Mouse (Mus musculus) layer of hippocampus, postnatal 10 days (tissue): ENCODE measurements at regions not wholly inside any gene's neighbourhood (a gene's known extent, or its start where the extent isn't known, plus 50 kb on each side); places are given as distances from the start of the nearest gene placed in this dataset.

Source experiments
- DNase-seq, 2 experiments: peaks; one replicate each; pipeline ENCODE4 v3.0.0; 2021; ENCODE audit warnings: low spot score in 2 of 2

DNA sequence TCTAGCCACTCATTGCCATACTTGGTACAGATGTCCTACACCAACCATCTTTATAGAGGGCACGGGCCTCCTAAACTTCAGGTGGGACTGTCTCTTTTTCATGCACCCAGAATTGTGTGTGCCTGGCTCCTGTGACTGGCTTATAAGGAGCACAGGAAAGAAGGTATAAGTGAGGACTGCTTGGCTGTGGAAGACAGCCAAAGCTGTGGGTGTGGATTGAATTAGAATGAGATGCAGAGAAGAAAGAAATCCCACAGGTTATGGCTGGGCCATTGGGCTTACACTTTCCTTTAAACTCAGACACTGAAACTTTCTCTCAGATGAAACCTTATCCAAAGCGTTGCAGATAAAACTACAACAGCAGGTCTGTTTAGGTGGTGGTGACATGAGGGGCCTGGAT is 239.5 kb upstream of the Fam160b2 start:
- DNase-seq, result no peak

DNA sequence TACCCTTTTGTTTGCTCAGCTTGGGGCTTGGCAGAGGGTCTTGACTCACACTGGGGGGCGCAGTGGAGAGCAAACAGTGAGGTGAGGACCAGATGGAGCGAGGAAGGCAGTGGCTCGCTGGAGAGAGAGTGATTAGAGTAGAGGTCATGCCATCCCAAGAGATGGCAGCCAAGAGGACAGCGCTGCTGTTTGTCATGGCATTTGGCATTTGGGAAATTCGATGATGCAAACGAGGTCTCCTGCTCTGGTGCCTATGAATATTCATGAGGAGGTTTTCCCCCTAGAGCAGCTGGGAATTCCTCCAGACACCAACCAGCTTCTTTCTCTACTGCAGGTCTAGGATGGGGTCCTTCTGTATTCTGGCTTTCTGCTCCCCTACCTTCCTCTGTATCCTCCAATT is 237.9 kb upstream of the Fam160b2 start:
- peak in 1 of 2 experiments; percentile 13 for DNase-seq

DNA sequence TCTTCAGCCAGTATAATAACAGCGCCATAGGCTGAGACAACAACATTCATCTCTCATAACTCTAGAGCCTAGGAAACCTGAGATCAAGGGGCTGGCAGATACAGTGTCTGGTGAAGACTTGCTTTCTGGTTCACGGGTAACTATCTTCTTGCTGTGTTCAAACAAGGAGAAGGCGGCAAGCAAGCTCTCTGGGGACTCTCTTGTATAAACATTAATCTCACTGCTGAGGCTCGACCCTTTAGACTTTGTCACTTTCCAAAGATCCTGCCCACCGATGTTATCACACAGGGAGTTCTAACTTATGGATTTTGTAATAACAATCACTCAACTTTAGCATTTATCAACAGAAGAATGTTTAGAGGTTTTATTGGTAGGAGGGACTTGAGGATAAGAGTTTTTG is 233.6 kb upstream of the Fam160b2 start:
- DNase-seq, result no peak

DNA sequence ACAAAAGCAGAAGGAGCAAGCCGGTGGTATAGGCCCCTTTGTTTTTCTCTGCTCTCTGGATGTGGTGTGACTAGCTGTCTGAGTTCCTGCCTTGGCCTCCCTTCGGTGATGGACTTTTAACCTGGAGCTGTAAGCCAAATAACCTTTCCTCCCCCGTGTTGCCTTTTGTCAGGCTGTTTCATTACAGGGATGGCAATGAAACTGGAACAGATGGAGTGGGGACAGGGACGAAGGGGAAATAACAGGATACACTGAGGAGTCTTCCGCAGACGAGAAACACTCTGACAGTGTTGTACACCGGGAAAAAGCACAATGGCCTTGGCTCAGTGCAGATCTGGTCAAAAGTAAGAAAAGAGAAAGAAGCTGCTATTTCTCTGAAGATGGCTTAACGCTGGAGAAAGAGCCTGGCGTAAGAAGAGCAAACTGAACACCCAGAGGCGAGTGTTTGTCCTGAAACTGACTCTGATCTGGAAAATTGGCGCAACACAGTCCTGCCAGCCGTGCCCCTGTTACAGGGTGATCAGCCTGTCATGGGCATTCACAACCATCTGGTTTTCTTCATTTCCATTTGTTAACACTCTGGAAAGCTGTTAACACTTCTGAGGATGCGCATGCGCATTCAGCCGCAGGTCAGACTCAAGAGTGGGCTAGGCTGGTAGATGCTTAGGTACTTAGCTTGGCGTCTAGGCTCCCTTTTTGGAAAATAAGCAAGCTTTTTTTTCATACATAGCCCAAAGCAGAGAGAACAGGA is 233.0 kb upstream of the Fam160b2 start:
- DNase-seq, result peak in 1 of 2 experiments; percentile 11

DNA sequence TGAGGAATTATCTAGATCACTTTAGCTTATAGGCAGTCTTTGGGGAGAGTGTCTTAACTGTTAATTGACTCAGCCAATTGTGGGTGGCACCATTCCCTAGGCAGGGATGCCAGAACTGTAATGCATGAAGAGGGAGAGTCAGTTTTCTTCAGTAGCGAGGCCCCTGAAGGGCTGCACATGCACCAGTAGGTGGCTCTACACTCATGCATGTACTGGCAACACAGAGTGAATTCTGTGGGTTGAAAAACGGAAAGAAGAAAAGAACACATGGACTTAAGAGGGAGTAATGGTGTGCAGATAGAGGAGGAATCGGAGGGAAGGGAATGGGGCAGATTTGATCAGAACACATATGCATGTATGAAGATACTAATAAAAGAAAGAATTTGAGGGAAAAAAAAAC is 232.4 kb upstream of the Fam160b2 start:
- DNase-seq, result peak; percentile 10 to 21
